Mouse (Mus musculus) left cerebral cortex, postnatal 36 days (tissue): Measurements from ENCODE around the gene Gm8362. TPM values are rescaled to one million over a fixed set of nuclear protein-coding genes. Genes with fewer than 3 reads are reported as not detected.
"Not testable (repeated sequence)": the region's sequence is repeated elsewhere in the genome, so short reads cannot be mapped to it uniquely, and the experiment has no call there.

Source experiments
- DNase-seq, 2 experiments: peaks; one replicate each; pipeline ENCODE4 v3.0.0; 2021 to 2022; ENCODE audit warnings: low spot score in 2 of 2, mixed read lengths in 1 of 2
- intact Hi-C: fragments of 180-260 bp; cut with DNase I; formaldehyde crosslinking; loops from one replicate; pipeline ENCODE4 v1.15.1; 2025
- total RNA-seq, 2 experiments: library from RNA; stranded (reverse); gene quantifications; 2 replicates each; pipeline ENCODE4 v1.2.3; 2021

Gm8362 gene
- not detected for total RNA-seq

DNA sequence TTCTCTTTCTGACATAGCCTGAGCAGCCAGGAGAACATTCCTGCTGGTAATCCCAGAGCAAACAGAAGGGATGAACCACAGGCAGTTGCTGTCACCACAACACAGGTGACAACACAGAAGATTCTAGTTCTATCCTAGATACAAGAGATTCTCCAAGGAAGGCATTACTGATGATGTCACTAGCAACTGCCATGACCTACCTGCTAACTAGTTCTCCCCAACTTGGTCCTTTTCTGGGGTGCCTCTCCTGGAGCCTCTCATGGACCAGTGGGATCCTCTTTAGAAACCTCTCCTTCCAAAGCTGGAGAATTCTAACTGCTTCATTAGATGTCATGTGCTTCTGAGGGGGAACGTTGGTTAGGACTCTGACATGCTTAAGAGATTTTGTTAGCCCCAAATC lies at the start of gene Gm8362:
Gm8362 (minus strand) TSS at position 101 of the 400 bp plus-strand sequence.
- DNase-seq, intact Hi-C loops: not testable (repeated sequence)

GRCm38 (mm10) chr14:6823297-6823696 lies 49.1 kb upstream of the Gm8362 start:
- intact Hi-C loops, DNase-seq: not testable (repeated sequence)

DNA sequence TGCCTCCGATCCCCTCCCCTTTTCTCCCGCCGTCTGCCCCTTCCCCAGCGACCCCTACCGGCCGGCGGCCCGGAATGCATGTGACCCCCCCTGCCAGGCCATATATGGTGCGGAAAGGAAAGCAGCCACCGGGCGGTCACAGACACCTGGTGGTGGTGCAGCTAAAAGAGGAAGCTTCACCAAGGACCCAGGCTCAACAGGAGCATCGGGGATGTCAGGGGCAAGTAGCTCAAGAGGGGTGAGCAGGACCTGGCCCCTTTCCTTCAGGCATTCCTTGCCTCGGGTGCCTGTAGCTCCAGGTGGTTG lies 17.0 kb downstream of the Gm8362 start:
- peak; percentile 5 to 7 for DNase-seq
- intact Hi-C loops: not testable (repeated sequence)

GRCm38 (mm10) chr14:6756384-6757230 lies 17.6 kb downstream of the Gm8362 start:
- peak; percentile 5 to 13 for DNase-seq
- intact Hi-C loops: not testable (repeated sequence)

DNA sequence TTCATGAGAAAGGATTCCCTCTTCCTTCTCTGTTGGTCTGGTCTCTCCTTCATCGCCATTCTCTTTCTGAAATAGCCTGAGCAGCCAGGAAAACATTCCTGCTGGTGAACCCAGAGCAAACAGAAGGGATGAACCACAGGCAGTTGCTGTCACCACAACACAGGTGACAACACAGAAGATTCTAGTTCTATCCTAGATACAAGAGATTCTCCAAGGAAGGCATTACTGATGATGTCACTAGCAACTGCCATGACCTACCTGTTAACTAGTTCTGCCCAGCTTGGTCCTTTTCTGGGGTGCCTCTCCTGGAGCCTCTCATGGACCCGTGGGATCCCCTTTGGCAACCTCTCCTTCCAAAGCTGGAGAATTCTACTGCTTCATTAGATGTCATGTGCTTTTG lies 32.0 kb downstream of the Gm8362 start, which contains the start of gene Gm3636:
Gm3636 (minus strand) TSS at position 101 of the 400 bp plus-strand sequence.
- intact Hi-C loops, DNase-seq: not testable (repeated sequence)

DNA sequence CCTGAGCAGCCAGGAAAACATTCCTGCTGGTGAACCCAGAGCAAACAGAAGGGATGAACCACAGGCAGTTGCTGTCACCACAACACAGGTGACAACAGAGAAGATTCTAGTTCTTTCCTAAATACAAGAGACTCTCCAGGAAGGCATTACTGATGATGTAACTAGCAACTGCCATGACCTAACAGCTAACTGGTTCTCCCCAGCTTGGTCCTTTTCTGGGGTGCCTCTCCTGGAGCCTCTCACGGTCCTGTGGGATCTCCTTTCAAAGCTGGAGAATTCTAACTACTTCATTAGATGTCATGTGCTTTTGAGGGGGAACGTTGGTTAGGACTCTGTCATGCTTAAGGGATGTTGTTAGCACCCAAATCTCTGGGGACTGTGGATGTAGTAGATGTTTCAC lies 54.1 kb downstream of the Gm8362 start, which contains the start of gene Gm8050:
Gm8050 (minus strand) TSS at position 101 of the 400 bp plus-strand sequence.
- DNase-seq, intact Hi-C loops: not testable (repeated sequence)

Other genes starting within 250 kb of the Gm8362 start
- not detected for gene Gm8356, start 237.1 kb downstream of the Gm8362 start, total RNA-seq
- gene Gm3629, start 183.8 kb downstream of the Gm8362 start, total RNA-seq: 1 to 10 TPM in 1 of 2 experiments, under 1 TPM in 1; 0.68 to 1.2 TPM
- not detected for gene Gm3460, start 152.0 kb downstream of the Gm8362 start, total RNA-seq
- not detected for gene Gm10251, start 90.2 kb downstream of the Gm8362 start, total RNA-seq
- gene Gm8050, start 54.2 kb downstream of the Gm8362 start, total RNA-seq: not detected
- gene Gm3636, start 32.1 kb downstream of the Gm8362 start, total RNA-seq: 1 to 10 TPM; 1.8 to 4.1 TPM
- gene Gm3642, start 65.9 kb upstream of the Gm8362 start, total RNA-seq: under 1 TPM; 0.27 to 0.57 TPM
- gene Gm3667, start 115.6 kb upstream of the Gm8362 start, total RNA-seq: 1 to 10 TPM; 1.3 to 1.6 TPM
- not detected for gene Gm6356, start 199.4 kb upstream of the Gm8362 start, total RNA-seq